Mouse (Mus musculus) kidney, postnatal 4 days (tissue): ENCODE results near the gene Rp9.
A peak's percentile ranks its signal among the peaks of the same experiment; 100 is the strongest.

Experiments used
- DNase-seq, 2 experiments: peaks; one replicate each; pipeline ENCODE4 v3.0.0; 2021; ENCODE audit warnings: mixed read lengths in 2 of 2

Rp9 gene

GRCm38 (mm10) chr9:22469643-22470042, at the start of gene Rp9:
Gene Rp9, minus strand, starts transcription at chr9:22469743.
- no peak for DNase-seq

- peak; percentile 63 to 72 for DNase-seq
These were observed 49.0 kb upstream of the Rp9 start for GRCm38 (mm10) chr9:22518394-22519041.

- DNase-seq = no peak
These were observed 45.5 kb upstream of the Rp9 start for GRCm38 (mm10) chr9:22515076-22515475.

- no peak for DNase-seq
These were observed 36.0 kb upstream of the Rp9 start for GRCm38 (mm10) chr9:22505574-22505973.

GRCm38 (mm10) chr9:22503581-22503980, 34.0 kb upstream of the Rp9 start:
- no peak for DNase-seq

DNA sequence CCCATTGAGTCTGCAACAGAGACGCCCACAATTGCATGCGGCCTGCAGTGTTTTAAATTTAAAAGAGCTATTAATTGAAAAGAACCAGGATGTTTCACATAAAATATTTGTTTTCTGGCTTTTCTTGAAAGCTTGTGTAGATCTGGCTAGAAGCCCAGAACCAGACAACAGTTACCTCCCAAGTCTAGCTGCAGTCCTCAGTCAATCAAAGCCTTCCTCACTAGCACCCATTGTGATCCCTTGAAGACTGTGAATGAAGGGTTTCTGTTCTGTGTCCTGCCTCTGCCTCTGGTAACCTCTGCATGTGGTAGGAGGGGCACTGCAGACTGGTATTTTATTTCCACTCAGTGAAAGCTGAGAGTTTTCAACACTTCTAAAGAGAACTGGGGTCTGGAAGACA, 33.4 kb upstream of the Rp9 start:
- DNase-seq = no peak

- no peak for DNase-seq
These were observed 27.7 kb upstream of the Rp9 start for GRCm38 (mm10) chr9:22497021-22497767.

DNA sequence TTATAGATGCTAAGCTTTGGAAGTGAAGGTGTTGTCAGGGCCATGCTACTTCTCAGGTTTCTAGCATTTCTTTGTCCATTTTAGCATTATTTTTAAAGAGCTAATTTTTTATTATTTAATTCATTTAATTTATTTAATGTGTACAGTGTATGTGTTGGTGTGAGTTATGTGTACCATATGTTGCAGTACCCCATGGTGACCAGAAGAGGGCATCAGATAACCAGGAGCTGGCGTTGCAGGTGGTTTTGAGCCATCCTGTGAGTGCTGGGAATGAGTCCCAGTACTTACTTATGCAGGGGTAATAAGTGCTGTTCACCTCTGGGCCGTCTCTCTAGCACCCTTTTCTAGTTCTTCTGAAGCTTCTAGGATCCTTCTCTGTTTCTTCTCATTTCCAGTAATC, 25.6 kb upstream of the Rp9 start:
- DNase-seq = no peak

DNA sequence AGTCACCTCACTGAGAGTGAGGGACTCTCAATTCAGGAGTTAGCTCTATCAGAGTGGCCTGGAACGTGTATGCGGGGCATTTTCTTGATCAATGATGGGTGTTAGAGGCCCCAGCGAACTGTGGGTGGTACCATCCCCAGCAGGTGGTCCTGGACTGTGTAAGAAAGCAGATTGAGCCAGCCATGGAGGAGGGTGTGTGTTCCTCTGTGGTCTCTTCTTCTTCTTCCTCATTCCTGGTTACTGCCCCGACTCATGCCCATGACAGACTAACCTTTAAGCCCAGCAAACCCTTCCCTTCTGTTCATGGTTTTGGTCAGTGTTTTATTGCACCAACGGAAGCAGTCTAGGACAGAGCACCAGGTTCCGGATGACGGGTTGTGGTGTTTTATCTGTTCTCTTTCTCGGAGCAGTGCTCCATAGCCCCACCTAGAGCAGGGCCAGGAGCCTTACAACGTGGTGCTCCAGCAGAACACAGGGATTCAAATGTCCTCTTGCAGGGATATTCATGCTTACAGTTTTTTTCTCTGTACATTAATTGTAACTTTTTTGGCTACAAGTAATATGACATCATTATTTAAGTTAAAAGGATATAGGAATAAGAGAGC, 24.8 kb upstream of the Rp9 start:
- DNase-seq = no peak

DNA sequence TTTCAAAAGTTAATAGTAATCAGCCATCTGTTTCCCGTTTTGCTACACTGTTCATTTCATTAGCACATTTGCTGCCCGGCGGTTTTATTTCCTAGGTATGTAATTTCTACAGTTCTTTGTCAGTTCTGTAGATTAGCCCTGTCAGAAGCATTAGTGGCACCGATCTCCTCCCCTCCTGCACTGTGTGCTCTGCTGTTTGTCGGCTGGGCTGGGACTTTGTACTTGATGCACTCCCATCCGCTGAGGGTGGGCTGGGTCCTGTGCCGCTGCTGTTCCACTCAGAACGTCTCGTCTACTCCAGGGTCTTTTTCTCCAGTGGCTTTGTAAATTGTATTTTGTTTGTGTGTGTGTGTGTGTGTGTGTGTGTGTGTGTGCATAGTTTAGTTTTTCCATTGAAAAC, 19.4 kb upstream of the Rp9 start:
- DNase-seq = no peak

DNA sequence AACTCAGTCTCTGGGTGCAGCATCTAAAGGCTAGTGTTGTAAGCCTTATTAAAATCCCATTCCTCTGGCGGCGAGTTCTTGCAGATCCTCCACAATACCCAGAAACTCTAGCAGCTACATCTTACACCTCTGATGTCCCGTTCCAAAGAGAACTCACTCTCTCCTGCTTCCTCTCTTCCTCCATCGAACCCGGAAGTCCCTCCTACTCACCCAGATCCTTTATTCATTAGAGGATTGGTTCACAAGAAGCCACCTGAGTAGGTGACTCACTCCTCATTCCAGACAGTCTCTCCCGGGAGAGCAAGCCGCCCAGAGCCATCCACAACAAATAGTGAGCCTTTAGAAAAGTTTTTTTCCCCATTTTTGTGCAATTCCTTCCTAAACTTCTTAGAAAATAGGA, 16.7 kb upstream of the Rp9 start:
- DNase-seq = no peak

DNA sequence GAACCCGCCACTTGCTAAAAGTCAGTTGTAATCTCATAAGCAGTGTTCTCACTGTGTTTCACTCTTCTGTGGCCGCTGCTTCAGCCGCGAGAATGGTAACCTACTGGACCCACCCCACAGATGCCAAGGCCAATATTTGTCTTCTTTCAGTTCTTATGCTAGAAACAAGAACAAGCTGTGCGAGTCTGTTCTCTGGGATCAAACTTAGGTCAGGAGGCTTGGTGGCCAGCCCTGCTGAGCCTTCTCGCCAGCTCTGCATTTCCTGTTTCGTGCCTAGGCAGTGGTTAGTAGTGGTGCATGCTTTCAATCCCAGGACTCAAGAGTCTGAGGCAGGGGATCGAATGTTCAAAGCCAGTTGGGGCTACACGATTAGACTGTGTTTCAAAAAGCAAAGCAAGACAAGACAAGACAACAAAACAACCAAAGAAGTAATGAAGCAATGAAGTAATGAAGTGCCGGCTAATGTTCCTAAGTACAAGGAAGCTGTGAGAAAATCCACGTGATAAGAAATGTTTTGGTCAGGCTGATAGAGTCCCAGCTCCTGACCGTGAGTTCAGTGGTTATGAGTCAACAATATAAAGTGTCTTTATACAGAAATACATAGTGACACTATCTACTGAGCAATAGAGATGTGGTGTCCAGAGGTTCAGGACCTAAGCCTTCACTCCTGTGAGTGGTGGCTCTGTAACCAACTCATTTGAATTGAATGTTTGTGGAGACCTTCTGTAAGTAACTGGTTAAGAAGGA, 15.2 kb upstream of the Rp9 start:
- no peak for DNase-seq

GRCm38 (mm10) chr9:22483866-22484561, 14.5 kb upstream of the Rp9 start:
- DNase-seq = no peak

- no peak for DNase-seq
These were observed 9.4 kb upstream of the Rp9 start for GRCm38 (mm10) chr9:22478946-22479345.

GRCm38 (mm10) chr9:22476265-22476664, 6.7 kb upstream of the Rp9 start:
- peak; percentile 12 to 28 for DNase-seq

- DNase-seq = peak; percentile 93 to 95
These were observed 5.9 kb upstream of the Rp9 start, which contains the start of gene Bbs9 for GRCm38 (mm10) chr9:22475424-22475868. Gene Bbs9, plus strand, starts transcription at chr9:22475715.

GRCm38 (mm10) chr9:22468899-22469259, 664 bp downstream of the Rp9 start:
- DNase-seq = no peak

- peak; percentile 78 to 87 for DNase-seq
These were observed 1.2 kb downstream of the Rp9 start for GRCm38 (mm10) chr9:22468170-22468898.

- DNase-seq = peak; percentile 67 to 78
These were observed 2.0 kb downstream of the Rp9 start for GRCm38 (mm10) chr9:22467371-22468169.

DNA sequence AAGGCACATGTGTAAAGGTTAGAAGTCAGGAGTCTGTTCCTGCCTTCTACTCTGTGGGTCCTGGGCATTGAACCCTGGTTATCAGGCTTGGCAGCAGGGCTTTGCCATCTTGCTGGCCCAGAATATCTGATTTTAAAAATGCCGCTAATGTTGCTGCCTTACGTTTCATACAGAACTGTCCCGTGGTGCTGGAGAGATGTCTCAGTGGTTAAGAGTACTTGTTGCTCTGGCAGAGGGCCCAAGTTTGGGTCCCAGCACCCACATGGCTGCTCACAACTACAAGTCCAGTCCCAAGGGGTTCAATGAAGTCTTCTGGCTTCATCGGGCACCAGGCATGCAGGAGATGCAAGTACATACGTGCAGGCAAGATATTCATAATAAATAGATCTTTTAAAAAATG, 3.3 kb downstream of the Rp9 start:
- DNase-seq = no peak

DNA sequence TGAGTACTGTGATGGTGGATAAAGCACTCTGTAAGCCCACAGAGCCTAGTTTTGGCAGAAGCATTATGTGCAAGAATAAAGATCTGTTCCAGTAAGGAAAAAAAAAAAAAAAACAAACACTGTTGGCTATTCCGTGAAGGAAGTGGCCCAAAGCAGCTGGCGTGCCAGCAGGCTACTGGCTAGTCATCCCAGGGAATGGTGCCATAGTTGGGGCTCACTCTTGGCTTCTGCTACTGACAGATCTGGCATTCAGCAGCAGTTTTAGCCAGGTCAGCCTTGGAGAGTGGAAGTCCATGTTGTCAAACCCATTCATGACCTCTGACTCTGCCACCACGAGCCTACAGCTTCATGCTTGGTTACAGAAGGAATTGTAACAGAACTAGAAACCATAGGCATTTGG, 7.6 kb downstream of the Rp9 start:
- no peak for DNase-seq
